Mouse (Mus musculus) hindbrain, embryonic 12.5 days (tissue): ENCODE measurements at regions not wholly inside any gene's neighbourhood (a gene's known extent, or its start where the extent isn't known, plus 50 kb on each side); places are given as distances from the start of the nearest gene placed in this dataset.

Experiments used
- ATAC-seq: fragments of 200-750 bp; cut with Nextera tagmentation; 2 replicates; pipeline ENCODE4 v1.8.0; 2017; ENCODE audit warnings: moderate TSS enrichment; ENCODE audit not compliant: low FRiP score
- H3K27ac ChIP-seq: fragments of 300-500 bp; sonication (generic); 2 replicates; pipeline ENCODE4 v1.5.1; 2016; ENCODE audit warnings: mild to moderate bottlenecking
- H3K27me3 ChIP-seq: fragments of 300-500 bp; sonication (generic); 2 replicates; pipeline ENCODE4 v1.6.1; 2016; ENCODE audit warnings: mild to moderate bottlenecking
- H3K36me3 ChIP-seq: fragments of 300-500 bp; sonication (generic); 2 replicates; pipeline ENCODE4 v1.6.1; 2016; ENCODE audit warnings: mild to moderate bottlenecking
- H3K4me1 ChIP-seq: fragments of 300-500 bp; sonication (generic); 2 replicates; pipeline ENCODE4 v1.6.1; 2016
- H3K4me2 ChIP-seq: fragments of 300-500 bp; sonication (generic); replicated peaks from 2 replicates; pipeline ENCODE4 v1.6.1; 2016; ENCODE audit warnings: mild to moderate bottlenecking
- H3K4me3 ChIP-seq: fragments of 300-500 bp; sonication (generic); 2 replicates; pipeline ENCODE4 v1.5.1; 2016; ENCODE audit warnings: mild to moderate bottlenecking
- H3K9ac ChIP-seq: fragments of 300-500 bp; sonication (generic); 2 replicates; pipeline ENCODE4 v1.6.1; 2016; ENCODE audit warnings: mild to moderate bottlenecking, moderate library complexity
- H3K9me3 ChIP-seq: fragments of 300-500 bp; sonication (generic); replicated peaks from 2 replicates; pipeline ENCODE4 v1.6.1; 2016; ENCODE audit warnings: mild to moderate bottlenecking
- WGBS: fragments of 180-500 bp; shearing (Covaris S2); methylation state at CpG from one replicate; pipeline ENCODE4 v1.1.7; 2016; 5-methylcytosine and 5-hydroxymethylcytosine counted together

GRCm38 (mm10) chr14:98703289-98703688, 290.8 kb downstream of the Rpl36a-ps1 start:
- ATAC-seq = no peak
- peaks cover 28% of the 10 kb centered on the region for H3K27me3 ChIP-seq
- WGBS = 90% methylated on average over 6 of the region's 6 CpGs
- H3K4me2 ChIP-seq = no peak overlapping the region
- no peaks in the 10 kb centered on the region for H3K4me1 ChIP-seq
- H3K27ac ChIP-seq = no peak overlapping the region
- no peaks in the 10 kb centered on the region for H3K9me3 ChIP-seq
- H3K4me3 ChIP-seq = no peak overlapping the region
- H3K9ac ChIP-seq = no peak overlapping the region
- no peaks in the 10 kb centered on the region for H3K36me3 ChIP-seq

- Histone ChIP-seq H3K4me2 (no peak overlapping the region), H3K4me1 (no peaks in the 10 kb centered on the region), H3K9me3 (no peaks in the 10 kb centered on the region), H3K27ac (no peak overlapping the region), H3K27me3 (no peaks in the 10 kb centered on the region), H3K4me3 (no peak overlapping the region), H3K9ac (no peak overlapping the region), H3K36me3 (no peaks in the 10 kb centered on the region)
- ATAC-seq = no peak
- WGBS = 80% methylated on average over 4 of the region's 4 CpGs
Observed at GRCm38 (mm10) chr14:98656533-98656932, 337.6 kb downstream of the Rpl36a-ps1 start.

GRCm38 (mm10) chr14:98654191-98654809, 339.8 kb downstream of the Rpl36a-ps1 start:
- Histone ChIP-seq H3K4me3 (no peak overlapping the region), H3K36me3 (no peaks in the 10 kb centered on the region), H3K4me2 (no peak overlapping the region), H3K27ac (no peak overlapping the region), H3K27me3 (no peaks in the 10 kb centered on the region), H3K9me3 (no peaks in the 10 kb centered on the region), H3K4me1 (peaks cover 3% of the 10 kb centered on the region; the same call in 1 of the 2 replicates), H3K9ac (no peak overlapping the region)
- ATAC-seq = no peak
- 77% methylated on average over 6 of the region's 6 CpGs for WGBS

- no peak overlapping the region for H3K27ac ChIP-seq
- H3K4me1 ChIP-seq = peaks cover 3% of the 10 kb centered on the region; the same call in 1 of the 2 replicates
- WGBS = 76% methylated on average over 6 of the region's 6 CpGs
- no peaks in the 10 kb centered on the region for H3K9me3 ChIP-seq
- no peaks in the 10 kb centered on the region for H3K27me3 ChIP-seq
- H3K9ac ChIP-seq = no peak overlapping the region
- H3K36me3 ChIP-seq = no peaks in the 10 kb centered on the region
- ATAC-seq = no peak
- no peak overlapping the region for H3K4me2 ChIP-seq
- no peak overlapping the region for H3K4me3 ChIP-seq
Observed at GRCm38 (mm10) chr14:98651221-98651620, 342.9 kb downstream of the Rpl36a-ps1 start.

DNA sequence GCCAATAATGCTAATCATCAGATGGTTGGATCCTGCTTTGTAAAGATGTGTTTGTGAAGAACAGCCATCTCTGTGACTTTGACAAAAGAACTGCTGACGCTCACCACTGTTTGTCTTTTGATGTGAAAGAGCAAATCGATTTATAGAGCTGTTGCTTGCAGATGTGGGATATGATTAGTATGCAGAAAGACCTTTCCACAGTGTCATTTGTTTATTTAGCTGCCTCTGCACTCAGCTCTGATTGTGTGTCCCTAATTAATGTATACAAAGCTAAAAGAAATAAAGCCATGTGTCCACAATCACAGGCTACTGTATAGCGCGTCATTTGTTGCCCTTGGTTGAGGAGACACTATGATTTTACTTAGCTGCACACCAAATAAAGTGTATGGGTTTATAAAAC, 343.6 kb downstream of the Rpl36a-ps1 start:
- H3K9me3 ChIP-seq = no peaks in the 10 kb centered on the region
- no peak overlapping the region for H3K27ac ChIP-seq
- 72% methylated on average over 4 of the region's 4 CpGs for WGBS
- no peak overlapping the region for H3K4me3 ChIP-seq
- no peak for ATAC-seq
- peaks cover 3% of the 10 kb centered on the region; the same call in 1 of the 2 replicates for H3K4me1 ChIP-seq
- H3K4me2 ChIP-seq = no peak overlapping the region
- no peaks in the 10 kb centered on the region for H3K27me3 ChIP-seq
- H3K9ac ChIP-seq = no peak overlapping the region
- no peaks in the 10 kb centered on the region for H3K36me3 ChIP-seq

- no peaks in the 10 kb centered on the region for H3K9me3 ChIP-seq
- no peaks in the 10 kb centered on the region for H3K27me3 ChIP-seq
- H3K4me1 ChIP-seq = peaks cover 3% of the 10 kb centered on the region; the same call in 1 of the 2 replicates
- ATAC-seq = no peak
- 78% methylated on average over 4 of the region's 4 CpGs for WGBS
- H3K4me2 ChIP-seq = no peak overlapping the region
- no peak overlapping the region for H3K4me3 ChIP-seq
- H3K27ac ChIP-seq = no peak overlapping the region
- H3K9ac ChIP-seq = no peak overlapping the region
- no peaks in the 10 kb centered on the region for H3K36me3 ChIP-seq
Observed at GRCm38 (mm10) chr14:98647614-98648013, 346.5 kb downstream of the Rpl36a-ps1 start.

DNA sequence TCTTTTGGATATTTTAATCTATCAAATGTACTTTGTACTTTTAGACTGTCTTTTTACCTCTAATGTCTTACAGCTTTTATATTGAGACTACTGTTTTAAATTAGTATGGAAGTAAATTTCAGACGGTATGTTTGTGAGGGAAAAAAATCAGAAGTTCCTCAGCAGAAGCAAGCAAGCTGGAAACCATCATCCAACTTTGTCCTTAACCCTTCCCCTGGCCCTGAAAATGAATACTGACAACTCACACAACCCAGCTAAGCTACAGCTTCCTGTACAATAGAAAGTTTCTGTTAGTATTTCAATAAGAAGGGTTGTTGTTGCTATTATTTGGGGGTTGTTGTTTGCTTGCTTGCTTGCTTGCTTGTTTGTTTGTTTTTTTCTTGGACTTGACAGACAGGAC, 350.4 kb downstream of the Rpl36a-ps1 start:
- H3K9me3 ChIP-seq = no peaks in the 10 kb centered on the region
- ATAC-seq = no peak
- 59% methylated on average over 1 of the region's 1 CpGs for WGBS
- H3K36me3 ChIP-seq = no peaks in the 10 kb centered on the region
- H3K4me2 ChIP-seq = no peak overlapping the region
- H3K4me3 ChIP-seq = no peak overlapping the region
- H3K27ac ChIP-seq = no peak overlapping the region
- H3K27me3 ChIP-seq = no peaks in the 10 kb centered on the region
- no peaks in the 10 kb centered on the region for H3K4me1 ChIP-seq
- H3K9ac ChIP-seq = no peak overlapping the region

DNA sequence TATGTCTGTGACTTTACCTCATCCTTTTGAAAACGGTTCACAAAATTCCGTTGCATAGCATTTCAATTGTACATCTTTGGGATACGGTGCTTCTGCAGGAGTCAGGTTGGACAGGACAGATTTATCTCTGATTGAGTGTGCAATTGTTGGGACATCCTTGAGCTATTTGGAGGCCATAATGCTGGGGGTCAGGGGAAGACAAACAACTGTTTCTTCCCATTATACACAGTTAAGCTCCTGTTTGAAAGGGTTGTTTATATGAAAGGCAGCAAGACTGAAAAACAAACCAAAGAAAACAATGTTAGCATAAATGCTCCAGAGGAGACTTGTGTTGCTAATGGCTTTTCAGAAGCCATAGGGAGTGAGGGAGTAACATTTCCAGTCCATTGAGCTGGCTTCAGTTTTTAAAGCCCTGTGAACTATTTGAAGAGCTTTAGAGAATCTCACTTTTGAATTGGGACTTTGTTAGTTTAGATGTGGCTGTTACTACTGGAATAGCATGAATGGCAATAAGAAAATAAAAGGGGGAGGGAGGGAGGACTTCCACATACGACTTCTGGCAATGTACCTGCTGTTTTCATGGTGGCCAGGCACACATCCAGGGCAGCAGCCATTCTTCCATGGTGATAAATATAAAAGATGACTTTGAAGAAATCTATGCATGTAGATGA, 351.3 kb downstream of the Rpl36a-ps1 start:
- Histone ChIP-seq H3K4me1 (no peaks in the 10 kb centered on the region), H3K4me2 (no peak overlapping the region), H3K9me3 (no peaks in the 10 kb centered on the region), H3K4me3 (no peak overlapping the region), H3K9ac (no peak overlapping the region), H3K27me3 (no peaks in the 10 kb centered on the region), H3K36me3 (no peaks in the 10 kb centered on the region), H3K27ac (no peak overlapping the region)
- 49% methylated on average over 4 of the region's 4 CpGs for WGBS
- peak; percentile 46; the same call in 1 of the 2 replicates for ATAC-seq

DNA sequence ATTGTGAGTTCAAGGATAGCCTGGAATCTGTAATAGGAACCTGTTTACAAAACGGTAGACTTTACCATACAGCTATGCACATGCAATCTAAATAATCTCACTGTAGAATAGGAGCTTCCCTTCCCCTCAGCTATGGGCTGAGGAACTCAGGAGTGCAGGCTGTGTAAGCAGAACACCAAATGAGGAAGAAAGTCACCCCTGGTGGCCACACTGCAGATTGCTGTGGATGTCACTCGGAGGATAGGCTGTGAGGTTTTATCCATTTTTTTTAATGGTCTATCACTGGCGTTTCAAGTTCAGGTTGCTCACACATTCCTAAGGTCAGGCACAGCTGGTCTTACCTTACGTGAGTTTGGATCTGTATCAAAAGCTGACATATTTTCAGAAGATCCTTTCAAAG, 365.1 kb downstream of the Rpl36a-ps1 start:
- no peak overlapping the region for H3K27ac ChIP-seq
- no peaks in the 10 kb centered on the region for H3K4me1 ChIP-seq
- no peak overlapping the region for H3K4me3 ChIP-seq
- no peaks in the 10 kb centered on the region for H3K9me3 ChIP-seq
- no peaks in the 10 kb centered on the region for H3K36me3 ChIP-seq
- no peaks in the 10 kb centered on the region for H3K27me3 ChIP-seq
- H3K4me2 ChIP-seq = no peak overlapping the region
- no peak overlapping the region for H3K9ac ChIP-seq
- ATAC-seq = no peak
- WGBS = 80% methylated on average over 4 of the region's 4 CpGs

DNA sequence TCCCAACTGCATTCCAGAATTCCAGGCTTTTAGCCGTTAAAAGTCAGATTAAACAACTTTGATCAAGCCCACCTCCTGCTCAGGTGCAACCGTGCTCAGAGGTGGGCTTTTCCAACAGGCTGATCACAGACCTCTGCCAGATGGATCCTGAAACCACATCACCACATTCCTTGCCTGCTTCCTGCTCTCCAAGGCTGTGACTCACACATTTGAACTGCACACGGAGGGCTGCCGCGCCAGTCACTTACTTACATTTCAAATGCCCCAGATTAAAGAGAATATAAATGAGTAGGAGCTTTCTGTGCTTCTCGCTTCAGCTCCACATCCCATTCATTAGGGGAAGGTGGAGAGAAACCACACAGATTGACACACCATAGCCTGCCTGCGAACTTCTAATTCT, 367.6 kb downstream of the Rpl36a-ps1 start:
- Histone ChIP-seq H3K36me3 (no peaks in the 10 kb centered on the region), H3K4me3 (no peak overlapping the region), H3K4me1 (no peaks in the 10 kb centered on the region), H3K27ac (no peak overlapping the region), H3K27me3 (no peaks in the 10 kb centered on the region), H3K9me3 (no peaks in the 10 kb centered on the region), H3K4me2 (no peak overlapping the region), H3K9ac (no peak overlapping the region)
- 54% methylated on average over 7 of the region's 7 CpGs for WGBS
- ATAC-seq = no peak

GRCm38 (mm10) chr14:98625867-98626266, 368.3 kb downstream of the Rpl36a-ps1 start:
- Histone ChIP-seq H3K27me3 (no peaks in the 10 kb centered on the region), H3K9me3 (no peaks in the 10 kb centered on the region), H3K36me3 (no peaks in the 10 kb centered on the region), H3K4me3 (no peak overlapping the region), H3K27ac (no peak overlapping the region), H3K9ac (no peak overlapping the region), H3K4me1 (0 out of 2 replicates have a peak, but pooled peaks cover 2% of the 10 kb centered on the region), H3K4me2 (no peak overlapping the region)
- no peak for ATAC-seq
- 89% methylated on average over 4 of the region's 4 CpGs for WGBS

DNA sequence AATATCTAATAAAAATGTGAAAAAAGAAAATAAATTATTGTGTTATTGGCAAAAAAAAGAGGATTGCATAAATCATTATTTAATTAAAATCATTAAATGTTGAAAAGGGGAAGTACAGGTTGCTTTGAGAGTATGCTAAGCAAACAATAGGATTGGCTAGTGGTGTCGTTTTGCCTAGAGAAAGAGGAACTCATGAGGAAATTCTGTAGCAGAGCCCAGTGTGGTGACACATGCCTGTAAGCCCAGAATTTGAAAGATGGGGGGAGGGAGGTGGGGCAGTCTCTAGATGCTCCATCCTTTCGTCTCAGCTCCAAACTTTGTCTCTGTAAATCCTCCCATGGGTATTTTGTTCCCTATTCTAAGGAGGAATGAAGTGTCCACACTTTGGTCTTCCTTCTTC, 388.3 kb downstream of the Rpl36a-ps1 start:
- H3K36me3 ChIP-seq = no peaks in the 10 kb centered on the region
- 66% methylated on average over 2 of the region's 2 CpGs for WGBS
- no peak overlapping the region for H3K4me3 ChIP-seq
- H3K4me1 ChIP-seq = no peaks in the 10 kb centered on the region
- no peaks in the 10 kb centered on the region for H3K27me3 ChIP-seq
- no peak overlapping the region for H3K9ac ChIP-seq
- ATAC-seq = no peak
- H3K27ac ChIP-seq = no peak overlapping the region
- H3K4me2 ChIP-seq = no peak overlapping the region
- no peaks in the 10 kb centered on the region for H3K9me3 ChIP-seq

GRCm38 (mm10) chr14:98596252-98596651, 397.9 kb downstream of the Rpl36a-ps1 start:
- Histone ChIP-seq H3K4me3 (no peak overlapping the region), H3K27me3 (no peaks in the 10 kb centered on the region), H3K4me2 (no peak overlapping the region), H3K4me1 (no peaks in the 10 kb centered on the region), H3K27ac (no peak overlapping the region), H3K9me3 (no peaks in the 10 kb centered on the region), H3K9ac (no peak overlapping the region), H3K36me3 (no peaks in the 10 kb centered on the region)
- 86% methylated on average over 2 of the region's 2 CpGs for WGBS
- ATAC-seq = no peak
